Mouse (Mus musculus) thymus, adult 2 months (tissue): ENCODE measurements at regions not wholly inside any gene's neighbourhood (a gene's known extent, or its start where the extent isn't known, plus 50 kb on each side); places are given as distances from the start of the nearest gene placed in this dataset.

Experiments used
- CTCF ChIP-seq: fragments of 200-500 bp; IDR thresholded peaks from 2 replicates; pipeline ENCODE4 v1.5.1; 2012; ENCODE audit warnings: mild to moderate bottlenecking, control low read depth, low read length, moderate library complexity, borderline replicate concordance; ENCODE audit not compliant: control insufficient read depth, poor library complexity, insufficient read depth; ENCODE audit errors: extremely low read depth
- POLR2A ChIP-seq: fragments of 200-500 bp; IDR thresholded peaks from 2 replicates; pipeline ENCODE4 v1.6.1; 2012; ENCODE audit warnings: mild to moderate bottlenecking, low read length, control low read depth, moderate library complexity; ENCODE audit not compliant: control insufficient read depth, poor library complexity, insufficient read depth; ENCODE audit errors: extremely low read depth

GRCm38 (mm10) chr10:111843301-111843700, 129.2 kb upstream of the Krr1 start:
- TF ChIP-seq CTCF (no peak), POLR2A (no peak)
